Mouse (Mus musculus) liver, embryonic 13.5 days (tissue): ENCODE data around the gene Hoxb6. TPM values are rescaled to one million over a fixed set of nuclear protein-coding genes. Genes with fewer than 3 reads are reported as not detected.

Experiments
- ATAC-seq: fragments of 200-750 bp; cut with Nextera tagmentation; 2 replicates; pipeline ENCODE4 v1.8.0; 2017; ENCODE audit warnings: low read depth, mild to moderate bottlenecking, moderate number of reproducible peaks, moderate library complexity
- DNase-seq: peaks from one replicate; pipeline ENCODE4 v3.0.0; 2022
- H3K27ac ChIP-seq: fragments of 300-500 bp; sonication (generic); 2 replicates; pipeline ENCODE4 v1.5.1; 2015; ENCODE audit warnings: moderate library complexity, mild to moderate bottlenecking, inconsistent platforms
- H3K27me3 ChIP-seq: fragments of 300-500 bp; sonication (generic); 2 replicates; pipeline ENCODE4 v1.6.1; 2015; ENCODE audit warnings: mild to moderate bottlenecking, inconsistent platforms
- H3K36me3 ChIP-seq: fragments of 300-500 bp; sonication (generic); 2 replicates; pipeline ENCODE4 v1.6.1; 2015; ENCODE audit warnings: mild to moderate bottlenecking, inconsistent platforms
- H3K4me1 ChIP-seq: fragments of 300-500 bp; sonication (generic); replicated peaks from 2 replicates; pipeline ENCODE4 v1.6.1; 2015; ENCODE audit warnings: inconsistent platforms
- H3K4me2 ChIP-seq: fragments of 300-500 bp; sonication (generic); 2 replicates; pipeline ENCODE4 v1.6.1; 2015; ENCODE audit warnings: inconsistent platforms, mild to moderate bottlenecking, moderate library complexity
- H3K4me3 ChIP-seq: fragments of 300-500 bp; sonication (generic); replicated peaks from 2 replicates; pipeline ENCODE4 v1.5.1; 2015; ENCODE audit warnings: mild to moderate bottlenecking, inconsistent platforms
- H3K9ac ChIP-seq: fragments of 300-500 bp; sonication (generic); 2 replicates; pipeline ENCODE4 v1.6.1; 2015; ENCODE audit warnings: mild to moderate bottlenecking, inconsistent platforms
- H3K9me3 ChIP-seq: fragments of 300-500 bp; sonication (generic); replicated peaks from 2 replicates; pipeline ENCODE4 v1.6.1; 2016; ENCODE audit warnings: inconsistent platforms
- WGBS: fragments of 180-500 bp; shearing (Covaris S2); methylation state at CpG from one replicate; pipeline ENCODE4 v1.1.7; 2015; ENCODE audit not compliant: insufficient replicate concordance; 5-methylcytosine and 5-hydroxymethylcytosine counted together
- polyA plus RNA-seq: library from polyadenylated mRNA; unstranded; fragments of >200 nt; fragmentation: Nextera tagmentation; extraction: Ambion mirVana; gene quantifications from 2 replicates; pipeline ENCODE4 v1.2.1, GENCODE M21; 2015

Hoxb6 gene
- polyA plus RNA-seq, 1 experiment from 2014 or later, result 0.07 TPM

DNA sequence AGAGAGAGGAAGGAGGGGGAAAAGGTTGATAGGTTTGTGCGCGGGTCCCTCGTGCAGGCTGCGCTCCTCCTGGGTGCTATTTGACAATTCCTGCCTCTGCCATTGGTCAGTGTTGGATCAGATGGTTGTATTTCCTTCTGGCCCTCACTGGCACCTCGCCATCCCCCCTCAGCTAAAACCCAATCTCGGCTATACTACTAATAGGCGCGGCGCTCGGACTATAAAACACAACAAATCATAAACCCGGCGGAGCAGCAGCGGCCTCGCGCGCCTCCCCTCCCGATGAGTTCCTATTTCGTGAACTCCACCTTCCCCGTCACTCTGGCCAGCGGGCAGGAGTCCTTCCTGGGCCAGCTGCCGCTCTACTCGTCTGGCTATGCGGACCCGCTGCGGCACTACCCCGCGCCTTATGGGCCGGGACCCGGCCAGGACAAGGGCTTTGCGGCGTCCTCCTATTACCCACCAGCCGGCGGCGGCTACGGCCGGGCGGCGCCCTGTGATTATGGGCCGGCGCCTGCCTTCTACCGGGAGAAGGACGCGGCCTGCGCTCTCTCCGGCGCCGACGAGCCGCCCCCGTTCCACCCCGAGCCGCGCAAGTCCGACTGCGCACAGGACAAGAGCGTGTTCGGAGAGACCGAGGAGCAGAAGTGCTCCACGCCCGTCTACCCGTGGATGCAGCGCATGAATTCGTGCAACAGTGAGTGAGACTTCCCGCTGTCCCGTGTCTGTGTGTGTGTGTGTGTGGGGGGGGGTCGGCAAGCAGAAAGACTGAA lies 6.8 kb downstream of the Hoxb6 start:
- 2% methylated on average over 66 of the region's 66 CpGs for WGBS
- no peak for ATAC-seq

DNA sequence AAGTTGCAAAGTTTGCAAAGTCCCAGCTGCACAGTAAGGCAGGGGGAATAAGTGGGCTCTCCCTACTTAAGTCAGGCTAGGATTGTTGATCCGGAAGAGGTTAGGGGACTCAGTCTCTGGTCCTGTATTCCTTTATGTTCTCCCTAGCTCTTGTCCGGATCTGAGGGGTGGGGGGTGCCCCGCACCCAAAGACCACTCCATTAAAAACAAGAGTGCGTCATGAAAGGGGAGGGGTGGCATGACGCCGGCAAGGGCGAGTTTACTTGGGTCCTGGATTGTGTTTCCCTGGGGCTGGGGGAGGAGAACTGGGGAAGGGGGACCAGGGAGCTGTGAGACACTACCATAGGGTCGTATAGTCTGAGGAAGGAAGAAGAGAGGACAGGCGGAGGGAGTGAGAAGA lies 7.5 kb downstream of the Hoxb6 start:
- no peak overlapping the region for H3K4me3 ChIP-seq
- ATAC-seq, result no peak
- 2% methylated on average over 9 of the region's 9 CpGs for WGBS
- H3K4me2 ChIP-seq, result 0 out of 2 replicates have a peak overlapping the region, but pooled peaks have one; percentile 41
- H3K27ac ChIP-seq, result no peak overlapping the region
- H3K9ac ChIP-seq, result no peak overlapping the region
- H3K36me3 ChIP-seq, result no peaks in the 10 kb centered on the region
- H3K27me3 ChIP-seq, result peaks cover 100% of the 10 kb centered on the region
- no peaks in the 10 kb centered on the region for H3K9me3 ChIP-seq
- no peak for DNase-seq
- H3K4me1 ChIP-seq, result peaks cover 4% of the 10 kb centered on the region; the same call in 1 of the 2 replicates

More for the DNA sequence above, 6.8 kb downstream of the Hoxb6 start:
- no peak for DNase-seq
- H3K4me3 ChIP-seq, result peak overlapping the region; percentile 31
- no peak overlapping the region for H3K27ac ChIP-seq
- H3K4me1 ChIP-seq, result peaks cover 4% of the 10 kb centered on the region; the same call in 1 of the 2 replicates
- H3K36me3 ChIP-seq, result no peaks in the 10 kb centered on the region
- no peaks in the 10 kb centered on the region for H3K9me3 ChIP-seq
- H3K27me3 ChIP-seq, result peaks cover 100% of the 10 kb centered on the region
- H3K4me2 ChIP-seq, result peak overlapping the region; percentile 41
- no peak overlapping the region for H3K9ac ChIP-seq

DNA sequence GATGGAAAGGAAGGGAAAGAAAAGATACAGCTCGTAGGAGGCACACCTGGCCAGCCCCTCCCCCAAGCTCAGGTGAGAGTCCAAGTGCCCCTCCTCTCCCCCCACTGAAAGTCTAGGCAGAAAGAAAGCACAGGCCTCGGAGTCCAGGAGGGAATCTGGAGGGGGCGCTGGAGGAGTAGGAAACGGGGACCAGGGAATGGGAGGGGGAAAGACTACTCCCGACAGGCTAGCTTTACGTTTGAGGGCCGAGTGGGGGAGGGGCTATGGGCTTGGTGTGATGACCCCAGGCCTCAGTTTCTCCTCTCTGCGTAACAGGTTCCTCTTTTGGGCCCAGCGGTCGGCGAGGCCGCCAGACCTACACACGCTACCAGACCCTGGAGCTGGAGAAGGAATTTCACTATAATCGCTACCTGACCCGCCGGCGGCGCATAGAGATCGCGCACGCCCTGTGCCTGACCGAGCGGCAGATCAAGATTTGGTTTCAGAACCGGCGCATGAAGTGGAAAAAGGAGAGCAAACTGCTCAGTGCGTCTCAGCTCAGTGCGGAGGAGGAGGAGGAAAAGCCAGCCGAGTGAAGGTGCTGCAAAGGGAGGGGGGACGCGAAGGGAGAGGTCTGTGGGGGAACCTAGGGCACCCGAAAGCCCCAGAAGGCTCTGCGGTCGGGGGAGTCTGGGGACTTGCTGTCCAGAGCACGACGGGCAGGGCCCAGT lies 8.2 kb downstream of the Hoxb6 start:
- H3K36me3 ChIP-seq, result no peaks in the 10 kb centered on the region
- 2% methylated on average over 35 of the region's 35 CpGs for WGBS
- H3K4me3 ChIP-seq, result 0 out of 2 replicates have a peak overlapping the region, but pooled peaks have one; percentile 3
- no peaks in the 10 kb centered on the region for H3K9me3 ChIP-seq
- peak overlapping the region; percentile 23; the same call in 1 of the 2 replicates for H3K4me2 ChIP-seq
- H3K27ac ChIP-seq, result no peak overlapping the region
- no peak overlapping the region for H3K9ac ChIP-seq
- peaks cover 100% of the 10 kb centered on the region for H3K27me3 ChIP-seq
- peaks cover 4% of the 10 kb centered on the region; the same call in 1 of the 2 replicates for H3K4me1 ChIP-seq
- DNase-seq (no peak), ATAC-seq (no peak)

DNA sequence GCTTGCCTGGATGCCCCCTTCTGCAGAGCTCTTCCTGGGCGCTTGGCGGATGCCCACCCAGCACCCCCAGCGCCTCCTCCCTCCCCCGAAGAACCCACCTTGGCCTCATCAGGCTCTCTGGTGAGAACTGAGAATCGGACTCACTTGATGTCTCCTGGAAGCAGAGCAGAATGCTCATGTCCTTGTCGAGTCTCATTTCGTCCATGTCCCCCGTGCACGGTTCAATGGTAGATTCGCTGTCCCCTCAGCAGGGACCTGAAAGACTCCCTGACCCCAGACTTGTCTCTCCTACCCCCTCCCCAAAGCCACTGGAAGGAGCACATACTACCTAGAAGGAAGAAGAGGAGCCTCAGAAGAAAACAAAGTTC lies 8.8 kb downstream of the Hoxb6 start:
- no peak overlapping the region for H3K4me2 ChIP-seq
- 22% methylated on average over 10 of the region's 10 CpGs for WGBS
- no peak overlapping the region for H3K27ac ChIP-seq
- no peaks in the 10 kb centered on the region for H3K36me3 ChIP-seq
- H3K9me3 ChIP-seq, result no peaks in the 10 kb centered on the region
- ATAC-seq (no peak), DNase-seq (no peak)
- H3K4me1 ChIP-seq, result peaks cover 4% of the 10 kb centered on the region; the same call in 1 of the 2 replicates
- peaks cover 100% of the 10 kb centered on the region for H3K27me3 ChIP-seq
- no peak overlapping the region for H3K4me3 ChIP-seq
- no peak overlapping the region for H3K9ac ChIP-seq

DNA sequence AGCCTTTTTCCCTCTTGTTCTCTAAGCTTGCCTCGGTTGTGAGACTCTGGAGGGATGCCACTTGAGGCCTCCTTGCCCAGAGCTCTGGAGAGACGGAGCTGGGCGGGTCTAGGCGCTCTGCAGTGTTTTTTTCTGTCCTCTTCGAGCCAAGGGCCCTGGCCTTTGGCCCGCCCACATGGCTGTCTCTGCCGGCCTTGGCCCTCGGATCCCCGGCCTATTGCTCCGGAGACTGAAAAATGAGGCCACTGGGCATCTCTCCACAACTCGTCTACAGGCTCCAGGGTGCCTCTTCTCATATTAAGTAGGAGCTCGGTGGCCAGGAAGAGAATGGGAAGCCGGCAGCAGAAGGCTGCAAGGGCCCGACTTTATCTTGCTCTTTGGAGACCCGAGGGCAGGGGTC lies 9.6 kb downstream of the Hoxb6 start:
- no peaks in the 10 kb centered on the region for H3K36me3 ChIP-seq
- DNase-seq (no peak), ATAC-seq (no peak)
- H3K9ac ChIP-seq, result no peak overlapping the region
- H3K4me3 ChIP-seq, result no peak overlapping the region
- WGBS, result 13% methylated on average over 15 of the region's 15 CpGs
- peaks cover 100% of the 10 kb centered on the region for H3K27me3 ChIP-seq
- H3K27ac ChIP-seq, result no peak overlapping the region
- no peaks in the 10 kb centered on the region for H3K9me3 ChIP-seq
- H3K4me1 ChIP-seq, result peaks cover 4% of the 10 kb centered on the region; the same call in 1 of the 2 replicates
- H3K4me2 ChIP-seq, result no peak overlapping the region

DNA sequence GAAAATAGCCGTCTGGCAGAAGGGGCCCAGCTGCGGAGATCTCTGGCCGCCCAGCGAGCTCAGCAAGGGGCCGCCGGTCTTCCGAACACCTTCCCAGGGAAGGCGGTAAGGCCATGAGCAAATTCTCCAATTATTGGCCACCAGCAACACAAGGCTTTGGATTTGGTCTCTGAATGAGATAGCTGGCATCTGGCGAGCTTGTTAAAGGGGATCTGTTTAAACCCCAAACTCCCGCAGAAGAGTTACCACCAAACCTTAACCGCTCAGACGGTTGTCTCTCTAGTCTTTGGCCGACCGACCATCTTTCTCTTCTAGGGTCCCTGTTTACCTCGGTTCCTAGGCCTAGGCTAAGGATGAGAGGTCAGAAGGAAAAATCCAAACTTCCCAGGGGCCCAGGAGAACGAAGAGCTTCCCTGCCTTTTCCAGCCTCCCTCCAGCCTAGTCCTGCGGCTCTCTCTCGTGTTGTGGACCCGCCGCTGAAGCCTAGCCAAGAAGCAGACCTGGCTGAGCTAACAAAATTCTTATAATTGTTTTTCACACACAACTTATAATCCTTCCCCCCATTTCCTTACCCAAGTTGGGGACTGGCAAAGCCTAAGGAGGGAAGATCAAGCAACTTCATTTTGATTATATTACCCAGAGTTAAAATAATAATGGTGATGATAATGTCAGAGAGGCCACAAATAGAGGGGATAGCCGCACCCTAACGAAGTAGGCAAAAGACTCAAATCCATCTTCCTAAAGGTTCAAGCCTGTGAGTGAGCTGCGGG lies 10.3 kb downstream of the Hoxb6 start:
- DNase-seq (no peak), ATAC-seq (no peak)
- H3K9ac ChIP-seq, result no peak overlapping the region
- no peak overlapping the region for H3K4me3 ChIP-seq
- H3K9me3 ChIP-seq, result no peaks in the 10 kb centered on the region
- no peak overlapping the region for H3K27ac ChIP-seq
- peaks cover 100% of the 10 kb centered on the region for H3K27me3 ChIP-seq
- H3K36me3 ChIP-seq, result no peaks in the 10 kb centered on the region
- H3K4me1 ChIP-seq, result peaks cover 4% of the 10 kb centered on the region; the same call in 1 of the 2 replicates
- no peak overlapping the region for H3K4me2 ChIP-seq
- WGBS, result 29% methylated on average over 23 of the region's 23 CpGs

DNA sequence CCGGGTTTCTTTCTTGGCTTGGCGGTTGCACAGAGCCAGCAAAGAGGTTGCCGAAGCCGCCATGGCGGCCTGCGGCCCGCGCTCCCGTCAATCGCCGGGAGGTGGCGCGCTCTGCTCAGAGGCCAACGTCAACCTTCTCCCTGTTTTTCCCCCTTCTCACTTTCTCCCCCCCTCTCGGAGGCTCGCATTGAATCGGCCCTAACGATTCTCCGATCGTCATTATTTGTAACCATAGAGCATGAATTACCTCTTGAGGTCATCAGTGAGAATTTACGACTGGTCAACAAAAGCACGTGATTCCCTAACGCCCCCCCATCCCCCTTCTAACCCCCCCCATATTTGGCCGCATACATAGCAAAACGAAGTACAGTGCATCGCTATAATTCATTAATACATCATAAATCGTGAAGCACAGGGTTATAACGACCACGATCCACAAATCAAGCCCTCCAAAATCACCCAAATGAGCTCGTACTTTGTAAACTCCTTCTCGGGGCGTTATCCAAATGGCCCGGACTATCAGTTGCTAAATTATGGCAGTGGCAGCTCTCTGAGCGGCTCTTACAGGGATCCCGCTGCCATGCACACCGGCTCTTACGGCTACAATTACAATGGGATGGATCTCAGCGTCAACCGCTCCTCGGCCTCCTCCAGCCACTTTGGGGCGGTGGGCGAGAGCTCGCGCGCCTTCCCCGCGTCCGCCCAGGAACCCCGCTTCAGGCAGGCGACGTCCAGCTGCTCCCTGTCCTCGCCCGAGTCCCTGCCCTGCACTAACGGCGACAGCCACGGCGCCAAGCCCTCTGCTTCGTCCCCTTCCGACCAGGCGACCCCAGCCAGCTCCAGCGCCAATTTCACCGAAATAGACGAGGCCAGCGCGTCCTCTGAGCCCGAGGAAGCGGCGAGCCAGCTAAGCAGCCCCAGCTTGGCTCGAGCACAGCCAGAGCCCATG lies 11.1 kb downstream of the Hoxb6 start, which contains the start of gene Hoxb5:
Gene Hoxb5, plus strand, starts transcription at position 186 of the 949 bp plus-strand sequence.
- H3K4me2 ChIP-seq, result peak within 1 kb of the TSS; percentile 48
- DNase-seq (no peak), ATAC-seq (no peak)
- H3K27ac ChIP-seq, result no peak within 1 kb of the TSS
- WGBS, result 1% methylated on average over 69 of the region's 69 CpGs
- H3K9me3 ChIP-seq, result no peaks in the 10 kb centered on the region
- peak within 1 kb of the TSS; percentile 30 for H3K4me3 ChIP-seq
- H3K9ac ChIP-seq, result peak within 1 kb of the TSS; percentile 36
- peaks cover 100% of the 10 kb centered on the region for H3K27me3 ChIP-seq
- peaks cover 4% of the 10 kb centered on the region; the same call in 1 of the 2 replicates for H3K4me1 ChIP-seq
- no peaks in the 10 kb centered on the region for H3K36me3 ChIP-seq

DNA sequence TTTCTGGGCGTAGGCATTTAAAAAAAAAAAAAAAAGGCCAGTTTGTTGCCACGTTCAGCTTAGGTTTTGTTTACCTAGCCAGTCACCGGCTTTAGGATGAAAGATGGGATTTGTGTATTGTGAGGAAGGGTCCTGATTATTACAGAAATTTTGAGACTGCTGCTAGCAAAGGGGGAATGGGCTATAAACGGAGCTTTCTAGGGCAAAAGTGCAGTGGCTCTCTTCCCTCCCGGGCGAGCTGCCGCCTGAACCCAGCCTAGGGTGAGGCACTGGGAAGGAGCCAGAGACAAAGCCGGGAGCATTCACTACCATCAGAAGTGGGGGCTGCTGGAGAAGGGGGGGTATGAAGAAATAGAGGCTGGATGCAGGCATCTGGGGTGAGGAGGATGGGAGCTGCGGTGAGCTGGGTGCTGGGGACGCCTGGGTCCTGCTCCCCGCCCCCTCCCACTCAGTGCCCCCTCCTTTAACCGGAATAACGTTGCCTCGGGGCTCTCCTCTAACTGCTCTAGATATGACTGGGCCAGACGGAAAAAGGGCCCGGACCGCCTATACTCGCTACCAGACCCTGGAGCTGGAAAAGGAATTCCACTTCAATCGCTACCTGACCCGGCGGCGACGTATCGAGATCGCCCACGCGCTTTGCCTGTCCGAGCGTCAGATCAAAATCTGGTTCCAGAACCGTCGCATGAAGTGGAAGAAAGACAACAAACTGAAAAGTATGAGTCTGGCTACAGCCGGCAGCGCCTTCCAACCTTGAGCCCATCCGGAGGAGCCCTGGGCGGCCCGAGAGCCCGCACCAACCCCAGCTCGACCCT lies 12.3 kb downstream of the Hoxb6 start:
- no peaks in the 10 kb centered on the region for H3K9me3 ChIP-seq
- H3K4me2 ChIP-seq, result peak overlapping the region; percentile 48
- H3K36me3 ChIP-seq, result no peaks in the 10 kb centered on the region
- ATAC-seq, result no peak
- 5% methylated on average over 38 of the region's 38 CpGs for WGBS
- no peak overlapping the region for H3K9ac ChIP-seq
- no peak for DNase-seq
- H3K4me1 ChIP-seq, result peaks cover 4% of the 10 kb centered on the region; the same call in 1 of the 2 replicates
- H3K4me3 ChIP-seq, result peak overlapping the region; percentile 30
- H3K27me3 ChIP-seq, result peaks cover 100% of the 10 kb centered on the region
- no peak overlapping the region for H3K27ac ChIP-seq

DNA sequence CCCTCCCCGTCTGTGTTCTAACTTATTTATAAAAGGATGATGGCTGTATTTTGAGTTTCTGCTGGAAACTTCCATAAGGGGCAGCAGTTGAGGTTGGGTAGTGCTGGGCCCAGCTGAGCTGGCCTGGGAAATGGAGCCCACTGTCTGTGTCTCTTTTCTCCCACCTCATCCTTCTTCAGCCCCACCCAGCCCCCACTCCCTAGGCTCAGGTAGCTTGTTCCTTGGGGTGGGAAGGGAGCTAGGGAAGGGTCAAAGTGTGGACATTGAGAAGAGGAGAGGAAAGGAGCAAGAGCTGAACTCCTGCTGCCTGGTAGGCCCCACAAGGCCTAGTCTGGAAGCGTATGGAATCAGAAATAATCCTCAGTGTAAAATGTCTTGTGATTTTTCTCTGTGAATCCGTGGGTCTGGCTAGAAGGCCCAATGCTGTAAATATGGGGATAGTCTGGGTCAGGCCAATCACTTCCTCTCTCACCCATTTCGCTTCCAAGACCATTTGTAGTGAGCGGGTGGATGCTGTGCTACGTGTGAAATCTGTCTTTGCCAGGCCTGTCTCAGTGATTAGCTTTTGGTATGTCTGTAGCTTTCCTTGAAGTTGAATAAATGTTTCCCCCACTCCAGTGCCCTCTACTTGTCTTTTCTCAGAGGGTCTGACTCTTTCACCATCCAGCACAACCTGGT lies 13.4 kb downstream of the Hoxb6 start:
- no peaks in the 10 kb centered on the region for H3K9me3 ChIP-seq
- ATAC-seq (no peak), DNase-seq (no peak)
- no peak overlapping the region for H3K27ac ChIP-seq
- no peak overlapping the region for H3K9ac ChIP-seq
- H3K36me3 ChIP-seq, result no peaks in the 10 kb centered on the region
- no peak overlapping the region for H3K4me3 ChIP-seq
- no peak overlapping the region for H3K4me2 ChIP-seq
- peaks cover 8% of the 10 kb centered on the region; the same call in 1 of the 2 replicates for H3K4me1 ChIP-seq
- peaks cover 100% of the 10 kb centered on the region for H3K27me3 ChIP-seq
- WGBS, result 52% methylated on average over 6 of the region's 6 CpGs
